Mouse (Mus musculus) ES-Bruce4 (cell line): ENCODE results near the gene Tpm4. TPM values are rescaled to one million over a fixed set of nuclear protein-coding genes. Genes with fewer than 3 reads are reported as not detected.
"Not testable (repeated sequence)": the region's sequence is repeated elsewhere in the genome, so short reads cannot be mapped to it uniquely, and the experiment has no call there.

Experiments used
- H3K27ac ChIP-seq: 2 replicates; pipeline ENCODE4 v1.5.1; 2012; ENCODE audit warnings: low read length, inconsistent platforms; ENCODE audit not compliant: insufficient read depth
- H3K27me3 ChIP-seq: 2 replicates; pipeline ENCODE4 v1.6.1; 2012; ENCODE audit warnings: mild to moderate bottlenecking, low read length, inconsistent platforms; ENCODE audit not compliant: control insufficient read depth, poor library complexity, insufficient read depth, severe bottlenecking
- H3K36me3 ChIP-seq: 2 replicates; pipeline ENCODE4 v1.6.1; 2012; ENCODE audit warnings: inconsistent platforms, mild to moderate bottlenecking, low read length, moderate library complexity; ENCODE audit not compliant: control insufficient read depth, poor library complexity, insufficient read depth, severe bottlenecking
- H3K4me1 ChIP-seq: one replicate; pipeline ENCODE4 v1.8.1; 2011; ENCODE audit warnings: low read length; ENCODE audit not compliant: control insufficient read depth, insufficient read depth
- H3K4me3 ChIP-seq: 2 replicates; pipeline ENCODE4 v1.5.1; 2011; ENCODE audit warnings: low read depth, mild to moderate bottlenecking, low read length
- H3K9ac ChIP-seq: 2 replicates; pipeline ENCODE4 v1.6.1; 2012; ENCODE audit warnings: low read depth, mild to moderate bottlenecking, inconsistent platforms; ENCODE audit not compliant: poor library complexity, severe bottlenecking
- H3K9me3 ChIP-seq: replicated peaks from 2 replicates; pipeline ENCODE4 v1.6.1; 2012; ENCODE audit warnings: mild to moderate bottlenecking, low read length, inconsistent platforms; ENCODE audit not compliant: control insufficient read depth, poor library complexity, insufficient read depth, severe bottlenecking
- CTCF ChIP-seq: IDR thresholded peaks from one replicate; pipeline ENCODE4 v1.8.1; 2011; ENCODE audit warnings: low read depth, low read length
- EP300 ChIP-seq: IDR thresholded peaks from 2 replicates; pipeline ENCODE4 v1.6.1; 2011; ENCODE audit warnings: low read depth, low read length; ENCODE audit not compliant: insufficient read depth
- POLR2A ChIP-seq: IDR thresholded peaks from one replicate; pipeline ENCODE4 v1.8.1; 2011; ENCODE audit warnings: low read length; ENCODE audit not compliant: insufficient read depth
- polyA plus RNA-seq: library from polyadenylated mRNA; stranded (reverse); fragments of >200 nt; gene quantifications from 2 replicates; pipeline ENCODE4 v1.2.4, GENCODE M21; 2011; ENCODE audit warnings: low read depth; ENCODE audit not compliant: missing spikeins, insufficient read depth, insufficient read length

Gene Tpm4
- polyA plus RNA-seq, 1 experiment: 293 TPM

DNA sequence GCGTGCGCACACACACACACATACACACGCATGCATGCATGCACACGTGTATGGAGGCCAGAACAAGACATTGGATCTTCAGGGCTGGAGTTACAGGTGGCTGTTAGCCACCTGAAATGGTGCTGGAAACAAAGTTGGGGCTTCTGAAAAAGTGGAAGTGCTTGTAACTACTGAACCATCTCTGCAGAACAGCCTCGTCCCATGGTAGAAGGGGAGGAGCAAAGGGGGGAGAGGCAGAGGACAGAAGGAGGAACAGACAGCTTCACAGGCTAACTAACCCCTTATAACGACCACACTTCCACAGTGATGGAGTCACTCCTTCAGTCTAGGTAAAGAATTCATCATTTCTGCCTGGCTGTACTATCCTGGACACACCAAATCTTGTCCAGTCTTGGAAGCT is 23.9 kb upstream of the Tpm4 start:
- no peaks in the 10 kb centered on the region for H3K9me3 ChIP-seq

DNA sequence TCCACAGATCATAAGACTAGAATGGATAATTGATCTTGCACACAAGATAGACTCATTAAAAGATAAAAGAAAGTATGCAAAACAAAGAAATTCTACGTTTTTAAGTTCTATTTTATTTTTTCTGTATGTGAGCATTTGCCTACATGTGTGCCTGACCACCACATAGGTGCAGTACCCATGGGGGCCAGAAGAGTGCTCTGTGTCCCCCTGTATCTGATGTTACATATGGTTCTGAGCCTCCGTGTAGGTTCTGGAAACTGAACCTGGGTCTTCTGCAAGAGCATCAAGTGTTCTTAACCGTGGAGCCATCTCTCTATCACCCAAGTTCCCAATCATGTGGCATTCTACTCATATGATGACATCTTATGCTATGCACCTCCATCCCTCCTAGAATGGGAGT is 22.3 kb upstream of the Tpm4 start:
- H3K4me3 ChIP-seq: no peak overlapping the region
- H3K9ac ChIP-seq: no peak overlapping the region
- H3K9me3 ChIP-seq: no peaks in the 10 kb centered on the region
- TF ChIP-seq EP300 (no peak), CTCF (peak; percentile 4)
- H3K27me3 ChIP-seq: no peaks in the 10 kb centered on the region
- no peaks in the 10 kb centered on the region for H3K4me1 ChIP-seq
- no peaks in the 10 kb centered on the region for H3K36me3 ChIP-seq
- H3K27ac ChIP-seq: no peak overlapping the region

More for the DNA sequence above, 23.9 kb upstream of the Tpm4 start:
- no peak overlapping the region for H3K4me3 ChIP-seq
- H3K27ac ChIP-seq: no peak overlapping the region
- no peaks in the 10 kb centered on the region for H3K4me1 ChIP-seq
- H3K9ac ChIP-seq: no peak overlapping the region
- TF ChIP-seq EP300: no peak
- TF ChIP-seq POLR2A: no peak
- no peak for TF ChIP-seq CTCF
- no peaks in the 10 kb centered on the region for H3K36me3 ChIP-seq
- no peaks in the 10 kb centered on the region for H3K27me3 ChIP-seq

GRCm38 (mm10) chr8:72115202-72115601 is 19.6 kb upstream of the Tpm4 start:
- H3K27me3 ChIP-seq: no peaks in the 10 kb centered on the region; the same call in 1 of the 2 replicates
- H3K4me3 ChIP-seq: no peak overlapping the region
- H3K9ac ChIP-seq: no peak overlapping the region
- no peaks in the 10 kb centered on the region for H3K4me1 ChIP-seq
- H3K9me3 ChIP-seq: no peaks in the 10 kb centered on the region
- TF ChIP-seq POLR2A: no peak
- no peak for TF ChIP-seq EP300
- H3K36me3 ChIP-seq: no peaks in the 10 kb centered on the region
- H3K27ac ChIP-seq: no peak overlapping the region

- TF ChIP-seq EP300: no peak
- TF ChIP-seq POLR2A: no peak
- TF ChIP-seq CTCF: no peak
- no peaks in the 10 kb centered on the region; the same call in 1 of the 2 replicates for H3K27me3 ChIP-seq
- H3K9ac ChIP-seq: no peak overlapping the region
- H3K27ac ChIP-seq: no peak overlapping the region
- no peak overlapping the region for H3K4me3 ChIP-seq
- no peaks in the 10 kb centered on the region for H3K9me3 ChIP-seq
- H3K36me3 ChIP-seq: no peaks in the 10 kb centered on the region
- H3K4me1 ChIP-seq: no peaks in the 10 kb centered on the region
These were observed 16.2 kb upstream of the Tpm4 start for GRCm38 (mm10) chr8:72118616-72119015.

DNA sequence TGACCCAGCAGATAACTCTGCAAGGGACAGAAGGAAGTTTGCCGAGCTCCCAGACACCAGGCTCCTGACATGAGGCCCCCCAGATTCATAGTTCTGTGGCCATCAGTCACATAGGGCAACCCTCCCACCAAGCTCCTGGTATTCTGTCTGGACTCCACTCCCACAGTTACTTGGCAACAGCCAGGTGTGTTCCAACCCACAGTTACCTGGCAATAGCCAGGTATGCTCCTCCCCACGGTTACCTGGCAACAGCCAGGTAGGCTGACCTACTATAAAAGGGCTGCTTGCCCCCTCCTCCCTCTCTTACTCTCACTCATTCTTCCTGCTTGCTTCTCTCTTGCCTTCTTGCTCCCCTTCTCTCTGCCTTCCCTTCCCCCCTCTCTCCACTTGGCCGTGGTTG is 13.3 kb upstream of the Tpm4 start:
- not testable (repeated sequence) for H3K27me3 ChIP-seq, H3K9me3 ChIP-seq, H3K4me3 ChIP-seq, H3K9ac ChIP-seq, H3K36me3 ChIP-seq, H3K27ac ChIP-seq, H3K4me1 ChIP-seq

DNA sequence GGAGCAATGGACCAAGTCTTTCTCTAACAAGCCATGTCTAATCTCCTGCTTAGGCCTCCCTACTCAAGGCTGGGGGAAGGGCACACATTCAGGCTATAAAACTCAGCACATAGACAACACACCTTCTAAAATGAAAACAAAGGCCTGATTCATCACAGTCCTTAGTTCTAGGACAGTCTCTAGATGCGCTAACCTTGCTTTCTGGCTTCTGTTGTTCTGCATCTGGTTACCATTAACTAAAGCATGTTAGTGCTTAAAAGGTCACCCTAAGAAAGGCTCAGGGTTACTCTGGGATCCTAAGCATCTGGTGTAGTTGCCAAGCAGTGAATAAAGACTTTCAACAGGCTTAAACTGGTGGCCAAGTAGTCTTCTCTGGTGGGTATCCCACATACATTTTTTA is 12.8 kb upstream of the Tpm4 start:
- Histone ChIP-seq H3K4me1 (no peaks in the 10 kb centered on the region), H3K9ac (no peak overlapping the region), H3K27me3 (no peaks in the 10 kb centered on the region; the same call in 1 of the 2 replicates), H3K36me3 (no peaks in the 10 kb centered on the region), H3K27ac (no peak overlapping the region), H3K4me3 (no peak overlapping the region), H3K9me3 (peaks cover 6% of the 10 kb centered on the region)
- TF ChIP-seq EP300: no peak
- no peak for TF ChIP-seq POLR2A
